Mouse (Mus musculus) limb, embryonic 11.5 days (tissue): ENCODE measurements around the gene Akap2. TPM values are rescaled to one million over a fixed set of nuclear protein-coding genes. Genes with fewer than 3 reads are reported as not detected.
A peak's percentile ranks its signal among the peaks of the same experiment; 100 is the strongest.

Source experiments
- ATAC-seq: fragments of 200-750 bp; cut with Nextera tagmentation; 2 replicates; pipeline ENCODE4 v1.8.0; 2017; ENCODE audit warnings: low read depth; ENCODE audit not compliant: insufficient number of reproducible peaks, low FRiP score, low TSS enrichment
- DNase-seq: peaks from one replicate; pipeline ENCODE4 v3.0.0-alpha.2; 2015; ENCODE audit warnings: low spot score
- H3K27ac ChIP-seq: fragments of 300-500 bp; sonication (generic); replicated peaks from 2 replicates; pipeline ENCODE4 v1.5.1; 2014; ENCODE audit warnings: low read depth, mild to moderate bottlenecking, low read length
- H3K27me3 ChIP-seq: fragments of 300-500 bp; sonication (generic); 2 replicates; pipeline ENCODE4 v1.6.1; 2014; ENCODE audit warnings: mild to moderate bottlenecking, low read length, mixed read lengths; ENCODE audit not compliant: control insufficient read depth, insufficient read depth
- H3K36me3 ChIP-seq: fragments of 300-500 bp; sonication (generic); 2 replicates; pipeline ENCODE4 v1.6.1; 2014; ENCODE audit warnings: mild to moderate bottlenecking, low read length, moderate library complexity, mixed read lengths; ENCODE audit not compliant: control insufficient read depth, insufficient read depth
- H3K4me1 ChIP-seq: fragments of 300-500 bp; sonication (generic); 2 replicates; pipeline ENCODE4 v1.6.1; 2014; ENCODE audit warnings: low read length, mixed read lengths; ENCODE audit not compliant: control insufficient read depth, insufficient read depth
- H3K4me2 ChIP-seq: fragments of 300-500 bp; sonication (generic); 2 replicates; pipeline ENCODE4 v1.6.1; 2014; ENCODE audit warnings: low read depth, mild to moderate bottlenecking, moderate library complexity; ENCODE audit not compliant: severe bottlenecking
- H3K4me3 ChIP-seq: fragments of 300-500 bp; sonication (generic); 2 replicates; pipeline ENCODE4 v1.5.1; 2014; ENCODE audit warnings: low read depth, low read length
- H3K9ac ChIP-seq: fragments of 300-500 bp; sonication (generic); 2 replicates; pipeline ENCODE4 v1.6.1; 2014; ENCODE audit warnings: mild to moderate bottlenecking, low read length
- H3K9me3 ChIP-seq: fragments of 300-500 bp; sonication (generic); 2 replicates; pipeline ENCODE4 v1.6.1; 2016; ENCODE audit warnings: low read length; ENCODE audit not compliant: control insufficient read depth
- WGBS: fragments of 180-500 bp; shearing (Covaris S2); extraction: QIAGEN DNeasy Blood & Tissue Kit; methylation state at CpG from one replicate; pipeline ENCODE4 v1.1.7; 2014; 5-methylcytosine and 5-hydroxymethylcytosine counted together
- polyA plus RNA-seq: library from polyadenylated mRNA; unstranded; fragments of >200 nt; fragmentation: Nextera tagmentation; extraction: Ambion mirVana; gene quantifications from 2 replicates; pipeline ENCODE4 v1.2.1, GENCODE M21; 2014

Akap2 gene
- polyA plus RNA-seq, 1 experiment from 2014 or later: 32.8 TPM

GRCm38 (mm10) chr4:57842472-57843305, 125.2 kb downstream of the Akap2 start:
- Histone ChIP-seq H3K4me2 (no peak overlapping the region), H3K4me1 (peaks cover 24% of the 10 kb centered on the region), H3K27ac (no peak overlapping the region), H3K9me3 (no peaks in the 10 kb centered on the region), H3K27me3 (no peaks in the 10 kb centered on the region), H3K9ac (no peak overlapping the region), H3K4me3 (no peak overlapping the region), H3K36me3 (no peaks in the 10 kb centered on the region)
- ATAC-seq (no peak), DNase-seq (no peak)
- WGBS: 82% methylated on average over 11 of the region's 11 CpGs

DNA sequence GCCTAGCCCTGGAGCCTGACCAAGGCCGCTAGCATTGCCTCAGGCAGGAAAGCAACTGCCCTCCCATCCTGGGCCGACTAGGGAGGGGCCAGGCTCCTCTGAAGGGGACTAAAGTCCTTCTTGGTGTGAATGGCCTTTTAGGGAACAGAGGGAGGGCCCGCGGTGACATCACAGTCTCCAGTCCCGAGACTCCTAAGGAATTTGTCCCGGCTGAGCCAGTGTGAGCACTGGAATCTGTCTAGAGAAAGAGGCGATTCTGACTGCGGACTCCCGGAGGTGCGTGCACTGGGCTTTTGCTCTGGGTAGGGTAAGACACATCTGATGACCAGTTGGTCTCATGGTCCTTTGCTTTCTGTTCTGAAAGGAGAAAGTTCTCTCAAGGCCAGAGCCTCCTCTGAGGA, 127.6 kb downstream of the Akap2 start:
- H3K9me3 ChIP-seq: no peaks in the 10 kb centered on the region
- DNase-seq (peak; percentile 83), ATAC-seq (peak; percentile 44; the same call in 1 of the 2 replicates)
- 2% methylated on average over 10 of the region's 10 CpGs for WGBS
- peak overlapping the region; percentile 68 for H3K9ac ChIP-seq
- H3K4me2 ChIP-seq: peak overlapping the region; percentile 66
- H3K4me1 ChIP-seq: peaks cover 32% of the 10 kb centered on the region
- peak overlapping the region; percentile 97 for H3K27ac ChIP-seq
- peak overlapping the region; percentile 34 for H3K4me3 ChIP-seq
- no peaks in the 10 kb centered on the region for H3K36me3 ChIP-seq
- no peaks in the 10 kb centered on the region for H3K27me3 ChIP-seq

DNA sequence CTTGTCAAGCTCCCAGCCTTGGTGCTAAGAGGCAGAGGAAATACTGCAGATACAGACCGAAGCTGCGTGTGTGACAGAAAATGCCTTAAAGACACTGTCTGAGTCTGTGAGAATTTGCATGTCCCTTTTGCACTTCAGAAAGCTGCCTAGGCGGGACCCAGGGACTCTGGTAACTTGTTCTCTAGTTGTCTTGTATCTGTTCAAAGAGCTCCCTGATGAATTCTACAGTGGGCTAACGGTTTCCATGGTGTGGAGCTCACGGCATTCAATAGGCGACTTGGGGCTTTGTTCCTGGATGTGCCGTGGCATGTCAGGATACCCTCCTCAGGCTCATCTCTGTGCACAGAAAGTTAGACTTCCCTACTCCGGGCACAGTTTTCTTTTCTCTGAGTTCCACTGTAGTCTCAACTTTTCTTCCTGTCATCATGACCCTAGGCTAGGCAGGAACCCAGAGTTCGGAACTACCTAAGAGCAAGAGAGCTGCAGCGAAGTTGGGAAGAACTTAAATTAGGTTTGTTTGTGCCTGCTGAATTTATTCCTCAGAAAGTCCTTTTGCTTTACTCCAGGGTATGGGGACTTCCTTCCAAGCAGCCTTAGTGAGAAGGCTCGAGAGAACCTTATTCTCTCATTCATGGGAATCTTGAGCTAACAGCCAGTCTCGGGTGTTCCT, 128.2 kb downstream of the Akap2 start:
- Histone ChIP-seq H3K9ac (peak overlapping the region; percentile 68), H3K27ac (peak overlapping the region; percentile 97), H3K4me3 (peak overlapping the region; percentile 34), H3K27me3 (no peaks in the 10 kb centered on the region), H3K36me3 (no peaks in the 10 kb centered on the region), H3K4me2 (peak overlapping the region; percentile 66), H3K4me1 (peaks cover 32% of the 10 kb centered on the region), H3K9me3 (no peaks in the 10 kb centered on the region)
- ATAC-seq (no peak), DNase-seq (peak; percentile 61)
- WGBS: 11% methylated on average over 12 of the region's 12 CpGs

DNA sequence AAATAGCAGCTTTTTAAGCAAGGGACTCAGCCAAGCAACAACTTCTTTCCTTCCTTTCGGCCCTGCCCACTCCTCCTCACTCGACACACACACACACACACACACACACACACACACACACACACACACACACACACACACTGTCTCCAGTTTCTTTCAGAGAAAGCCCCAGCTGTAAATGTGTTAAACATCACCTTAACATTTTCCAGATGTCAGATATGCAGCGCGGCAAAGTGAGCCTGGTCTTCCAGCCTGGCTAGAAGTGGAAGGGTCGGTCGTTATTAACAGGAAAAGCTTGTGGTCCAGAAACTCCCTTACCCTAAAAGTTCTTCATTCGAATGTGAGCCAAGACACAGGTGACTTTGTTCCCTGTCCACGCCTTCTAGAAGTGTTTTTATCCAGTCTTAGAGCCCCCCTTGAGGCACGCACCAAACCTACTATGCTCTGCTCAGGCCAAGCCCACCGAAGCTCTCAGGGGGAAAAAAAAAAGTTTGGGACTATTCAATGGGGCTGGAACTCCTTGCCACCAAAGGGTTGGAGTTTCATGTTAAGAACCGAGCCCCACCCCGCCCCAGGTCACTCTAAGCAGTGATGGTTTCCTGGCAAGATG, 129.0 kb downstream of the Akap2 start:
- Histone ChIP-seq H3K27ac (peak overlapping the region; percentile 97), H3K9me3 (no peaks in the 10 kb centered on the region), H3K27me3 (no peaks in the 10 kb centered on the region), H3K4me2 (peak overlapping the region; percentile 66), H3K36me3 (no peaks in the 10 kb centered on the region), H3K4me3 (peak overlapping the region; percentile 34), H3K9ac (peak overlapping the region; percentile 68), H3K4me1 (peaks cover 32% of the 10 kb centered on the region)
- 10% methylated on average over 12 of the region's 12 CpGs for WGBS
- DNase-seq (peak; percentile 80), ATAC-seq (peak; percentile 78)

GRCm38 (mm10) chr4:57846991-57847422, 129.6 kb downstream of the Akap2 start:
- Histone ChIP-seq H3K4me3 (peak overlapping the region; percentile 20; the same call in 1 of the 2 replicates), H3K4me2 (peak overlapping the region; percentile 66), H3K27me3 (no peaks in the 10 kb centered on the region), H3K27ac (peak overlapping the region; percentile 97), H3K4me1 (peaks cover 35% of the 10 kb centered on the region), H3K9ac (peak overlapping the region; percentile 41), H3K9me3 (no peaks in the 10 kb centered on the region), H3K36me3 (no peaks in the 10 kb centered on the region)
- WGBS: 10% methylated on average over 8 of the region's 8 CpGs
- ATAC-seq: 0 out of 2 replicates have a peak, but pooled peaks have one; percentile 33
- DNase-seq: peak; percentile 68

DNA sequence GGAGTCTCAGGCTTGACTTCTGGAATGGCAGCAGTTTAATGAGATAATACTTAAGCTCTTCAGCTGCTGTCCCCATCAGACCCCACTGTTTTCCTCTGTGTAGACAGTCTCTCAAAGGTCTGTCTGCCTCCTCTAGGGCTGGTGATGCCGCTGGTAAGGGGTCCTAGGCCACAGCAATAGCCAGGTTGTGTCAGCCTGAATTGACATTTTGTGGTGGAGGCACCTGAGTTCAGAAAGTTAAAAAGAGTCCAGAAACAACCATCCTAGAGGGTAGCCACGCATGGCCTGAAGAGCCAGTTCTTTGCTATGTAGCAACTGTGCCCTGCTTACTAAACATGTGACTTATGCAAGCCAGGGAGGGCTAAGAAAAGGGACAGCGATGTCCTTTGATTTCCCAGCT, 130.2 kb downstream of the Akap2 start:
- ATAC-seq (no peak), DNase-seq (no peak)
- Histone ChIP-seq H3K27ac (peak overlapping the region; percentile 97), H3K9me3 (no peaks in the 10 kb centered on the region), H3K4me1 (peaks cover 35% of the 10 kb centered on the region), H3K27me3 (no peaks in the 10 kb centered on the region), H3K4me3 (peak overlapping the region; percentile 20; the same call in 1 of the 2 replicates), H3K4me2 (peak overlapping the region; percentile 66), H3K36me3 (no peaks in the 10 kb centered on the region), H3K9ac (peak overlapping the region; percentile 41; the same call in 1 of the 2 replicates)
- 89% methylated on average over 3 of the region's 3 CpGs for WGBS

- no peak overlapping the region for H3K4me3 ChIP-seq
- H3K27ac ChIP-seq: no peak overlapping the region
- H3K4me2 ChIP-seq: no peak overlapping the region
- H3K9me3 ChIP-seq: no peaks in the 10 kb centered on the region
- no peak overlapping the region for H3K9ac ChIP-seq
- no peak for ATAC-seq
- no peak for DNase-seq
- peaks cover 34% of the 10 kb centered on the region for H3K4me1 ChIP-seq
- no peaks in the 10 kb centered on the region for H3K36me3 ChIP-seq
- no peaks in the 10 kb centered on the region for H3K27me3 ChIP-seq
- 75% methylated on average over 6 of the region's 6 CpGs for WGBS
These were observed 132.0 kb downstream of the Akap2 start for GRCm38 (mm10) chr4:57849465-57849864.

DNA sequence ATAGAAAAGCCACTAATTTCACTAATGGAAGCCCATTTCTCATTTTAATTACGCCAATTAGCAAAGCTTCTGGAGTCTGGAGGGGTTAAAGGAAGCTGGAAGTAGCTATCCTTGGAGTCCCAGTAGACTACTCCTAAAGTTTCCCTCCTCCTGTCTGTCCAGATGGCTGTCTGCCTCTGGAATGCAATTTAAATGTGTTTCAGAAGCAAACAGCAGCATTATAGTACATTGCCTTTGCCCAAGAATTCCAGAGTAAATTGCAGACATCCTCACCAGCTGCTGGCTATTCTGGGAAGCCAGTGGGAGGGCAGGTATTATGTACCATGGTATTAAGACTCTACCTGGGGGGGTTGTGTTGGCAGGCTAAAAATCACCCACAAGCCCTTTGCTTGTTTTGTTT, 134.3 kb downstream of the Akap2 start:
- 83% methylated on average over 1 of the region's 1 CpGs for WGBS
- peaks cover 19% of the 10 kb centered on the region for H3K4me1 ChIP-seq

More for the DNA sequence above, 134.3 kb downstream of the Akap2 start:
- ATAC-seq (no peak), DNase-seq (no peak)
- no peak overlapping the region for H3K27ac ChIP-seq
- no peaks in the 10 kb centered on the region for H3K9me3 ChIP-seq
- H3K4me2 ChIP-seq: no peak overlapping the region
- peaks cover 18% of the 10 kb centered on the region for H3K36me3 ChIP-seq
- H3K9ac ChIP-seq: no peak overlapping the region
- no peak overlapping the region for H3K4me3 ChIP-seq
- no peaks in the 10 kb centered on the region for H3K27me3 ChIP-seq
